In genomic region chr13:111234573-111234972, GRCm38 (mm10) we compare ENCODE assay signal across 21 mouse cellular contexts. TPM values are rescaled to one million over a fixed set of nuclear protein-coding genes. Genes with fewer than 3 reads are reported as not detected.
A peak's percentile ranks its signal among the peaks of the same experiment; 100 is the strongest.
DNase-seq lines count a peak whose midpoint lies in the region; ATAC-seq lines count a peak whose summit lies in the region.
"Had no signal": no experiment of that assay in that cellular context is flagged by ENCODE, and none has a peak within 500 bp of the region (broad histone marks: within the 10 kb centered on the region; RNA-seq: fewer than 3 reads in every experiment).

No protein-coding gene starts in this region.

- H3K9ac ChIP-seq in kidney, embryonic 15.5 days, result no peak overlapping the region
- H3K9ac ChIP-seq in lung, embryonic 16.5 days (ENCODE audit: low read length), result no peak overlapping the region
- H3K9ac ChIP-seq: hindbrain, embryonic 14.5 days; limb, embryonic 13.5 days; midbrain, embryonic 15.5 days; stomach, embryonic 15.5 days had no signal

- H3K4me3 ChIP-seq in kidney, embryonic 15.5 days (replicated peaks), result no peak overlapping the region
- H3K4me3 ChIP-seq in lung, embryonic 16.5 days (ENCODE audit: low read length), result no peak overlapping the region
- H3K4me3 ChIP-seq: forebrain, embryonic 10.5 days; limb, embryonic 13.5 days; midbrain, embryonic 15.5 days; stomach, embryonic 15.5 days had no signal

- H3K9me3 ChIP-seq in kidney, embryonic 15.5 days (replicated peaks), result no peaks in the 10 kb centered on the region
- 0 out of 2 replicates have a peak, but pooled peaks cover 3% of the 10 kb centered on the region for H3K9me3 ChIP-seq in lung, embryonic 16.5 days (ENCODE audit: control insufficient read depth, low read length)
- H3K9me3 ChIP-seq: forebrain, embryonic 10.5 days; midbrain, embryonic 15.5 days; stomach, embryonic 15.5 days had no signal

- H3K36me3 ChIP-seq in kidney, embryonic 15.5 days, result no peaks in the 10 kb centered on the region
- H3K36me3 ChIP-seq in lung, embryonic 16.5 days (ENCODE audit: control insufficient read depth, insufficient read depth, low read length), result no peaks in the 10 kb centered on the region
- H3K36me3 ChIP-seq: forebrain, embryonic 10.5 days; limb, embryonic 13.5 days; midbrain, embryonic 15.5 days; stomach, embryonic 15.5 days had no signal

- H3K27me3 ChIP-seq in kidney, embryonic 15.5 days, result no peaks in the 10 kb centered on the region
- H3K27me3 ChIP-seq in lung, embryonic 16.5 days (ENCODE audit: control insufficient read depth, insufficient read depth, low read depth, low read length), result no peaks in the 10 kb centered on the region
- H3K27me3 ChIP-seq: limb, embryonic 13.5 days; midbrain, embryonic 15.5 days; stomach, embryonic 15.5 days had no signal

- WGBS in kidney, embryonic 15.5 days, result 47% methylated on average over 3 of the region's 3 CpGs
- 37% methylated on average over 3 of the region's 3 CpGs for WGBS in lung, embryonic 16.5 days

- 0 out of 2 replicates have a peak, but pooled peaks cover 10% of the 10 kb centered on the region for H3K4me1 ChIP-seq in kidney, embryonic 15.5 days
- peaks cover 26% of the 10 kb centered on the region for H3K4me1 ChIP-seq in lung, embryonic 16.5 days (replicated peaks; ENCODE audit: control insufficient read depth, insufficient read depth, low read length)
- H3K4me1 ChIP-seq: midbrain, embryonic 15.5 days had no signal

- ATAC-seq in kidney, embryonic 15.5 days (replicated peaks; ENCODE audit: low FRiP score), result no peak
- no peak for ATAC-seq in lung, embryonic 16.5 days (ENCODE audit: low read depth)
- ATAC-seq: midbrain, embryonic 15.5 days had no signal

- no peak overlapping the region for H3K4me2 ChIP-seq in kidney, embryonic 15.5 days
- no peak overlapping the region for H3K4me2 ChIP-seq in lung, embryonic 16.5 days (ENCODE audit: low read depth, low read length)
- H3K4me2 ChIP-seq: hindbrain, embryonic 14.5 days; limb, embryonic 13.5 days; midbrain, embryonic 15.5 days; stomach, embryonic 15.5 days had no signal

- 0 out of 2 replicates have a peak overlapping the region, but pooled peaks have one; percentile 22 for H3K27ac ChIP-seq in kidney, embryonic 15.5 days
- peak overlapping the region; percentile 91 for H3K27ac ChIP-seq in lung, embryonic 16.5 days (ENCODE audit: low read length)
- H3K27ac ChIP-seq: forebrain, embryonic 10.5 days; limb, embryonic 13.5 days; midbrain, embryonic 15.5 days; stomach, embryonic 15.5 days had no signal

- DNase-seq in kidney, postnatal 36 days, result no peak
- no peak for DNase-seq in lung, postnatal 4 days
- peak; percentile 15 for DNase-seq in adipocyte (ENCODE audit: low spot score)
- peak; percentile 61 for DNase-seq in fibroblast of lung, adult 2 months (ENCODE audit: low read depth)
- no peak for DNase-seq in B cell, adult 2 months
- DNase-seq: adrenal gland, adult 8-10 months; cerebellum, adult 11 months; cerebellum, postnatal 14 days; gastrocnemius, postnatal 10 days; heart, adult 18-20 months; thymus, postnatal 36 days had no signal

RNA-seq across cellular contexts. Expression of gene Actbl2, which starts 20.2 kb away (rescaled TPM):
- polyA plus RNA-seq in kidney, embryonic 15.5 days (2015; fragmentation: Nextera tagmentation; extraction: Ambion mirVana), result not detected in 2 replicates
- polyA plus RNA-seq in lung, embryonic 16.5 days (2015; fragmentation: Nextera tagmentation; extraction: Ambion mirVana), result not detected in 2 replicates
- polyA plus RNA-seq: forebrain, embryonic 10.5 days; heart, embryonic 16.5 days; kidney, embryonic 14.5 days; limb, embryonic 13.5 days; liver, embryonic 16.5 days; midbrain, embryonic 15.5 days had no signal

Comparison
In these comparisons a context has a peak if more than half of its experiments do, and no peak if none do; other contexts are left out.
1. DNase-seq: peak in adipocyte (single experiment) and fibroblast of lung, adult 2 months (single experiment); none in kidney, postnatal 36 days (0 of 2), lung, postnatal 4 days (0 of 2) and B cell, adult 2 months (0 of 2).